26 mouse cellular contexts compared by ENCODE assay signal in the genomic region with DNA sequence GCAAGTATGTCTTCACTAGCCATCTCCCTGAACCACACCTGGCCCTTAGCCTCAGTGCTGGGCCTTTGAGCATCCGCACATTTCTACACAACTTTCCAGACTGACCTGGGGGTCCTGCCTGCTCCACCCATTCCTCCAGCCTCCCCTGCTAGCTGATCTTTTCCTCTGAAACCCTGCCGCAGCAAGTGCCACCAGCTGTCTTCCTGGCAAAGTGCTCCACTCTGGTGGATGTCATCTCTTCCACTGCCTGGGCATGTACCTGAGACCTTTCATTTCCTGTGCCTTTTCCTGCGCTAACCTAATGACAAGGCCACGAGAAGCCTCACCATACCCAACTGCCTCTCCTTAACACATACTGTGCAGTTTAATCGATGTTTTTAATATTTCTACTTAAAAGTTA.
"Had no signal": no experiment of that assay in that cellular context is flagged by ENCODE, and none has a peak within 500 bp of the region (broad histone marks: within the 10 kb centered on the region; RNA-seq: fewer than 3 reads in every experiment).

No protein-coding gene starts in this region.

- H3K27me3 ChIP-seq: heart, embryonic 13.5 days; heart, embryonic 15.5 days; hindbrain, embryonic 13.5 days; hindbrain, embryonic 15.5 days; kidney, embryonic 15.5 days; limb, embryonic 12.5 days; liver, embryonic 13.5 days; liver, embryonic 15.5 days had no signal

- DNase-seq: gastrocnemius, adult 2 months; gastrocnemius, postnatal 10 days; gastrocnemius, postnatal 25 days; heart, adult 18-20 months; heart, postnatal 14 days; heart, postnatal 36 days; kidney, adult 11 months; kidney, adult 2 months; kidney, adult 9 months; kidney, postnatal 14 days; kidney, postnatal 36 days; left cerebral cortex, postnatal 4 days; liver; liver, embryonic 13.5 days had no signal

- H3K9ac ChIP-seq: heart, embryonic 13.5 days; heart, embryonic 15.5 days; hindbrain, embryonic 13.5 days; hindbrain, embryonic 15.5 days; kidney, embryonic 15.5 days; limb, embryonic 12.5 days; liver, embryonic 13.5 days; liver, embryonic 15.5 days had no signal

- H3K36me3 ChIP-seq: hindbrain, embryonic 13.5 days; hindbrain, embryonic 15.5 days had no signal

- ATAC-seq: hindbrain, postnatal 0 days; intestine, embryonic 16.5 days had no signal

- H3K27ac ChIP-seq: gastrocnemius, adult 2 months; heart, embryonic 10.5 days; heart, embryonic 13.5 days; heart, embryonic 15.5 days; hindbrain, embryonic 13.5 days; hindbrain, embryonic 15.5 days; hindbrain, postnatal 0 days; kidney, embryonic 15.5 days; kidney, postnatal 0 days; limb, embryonic 12.5 days; liver, embryonic 13.5 days; liver, embryonic 15.5 days had no signal

- H3K4me2 ChIP-seq: heart, embryonic 13.5 days; heart, embryonic 15.5 days; hindbrain, embryonic 13.5 days; hindbrain, embryonic 15.5 days; kidney, embryonic 15.5 days; limb, embryonic 12.5 days; liver, embryonic 11.5 days; liver, embryonic 13.5 days; liver, embryonic 15.5 days had no signal

- H3K9me3 ChIP-seq: heart, embryonic 15.5 days; liver, embryonic 13.5 days; liver, embryonic 15.5 days had no signal

- H3K4me1 ChIP-seq: heart, embryonic 10.5 days; heart, embryonic 13.5 days; heart, embryonic 15.5 days; hindbrain, embryonic 15.5 days; kidney, embryonic 15.5 days; liver, embryonic 13.5 days; liver, embryonic 15.5 days had no signal

- H3K4me3 ChIP-seq: gastrocnemius, adult 2 months; heart, embryonic 10.5 days; heart, embryonic 13.5 days; heart, embryonic 15.5 days; hindbrain, embryonic 13.5 days; hindbrain, embryonic 15.5 days; kidney, embryonic 15.5 days; limb, embryonic 12.5 days; liver, embryonic 13.5 days; liver, embryonic 15.5 days had no signal
